Mouse (Mus musculus): Measurements from ENCODE around the gene 4930412O13Rik. TPM values are rescaled to one million over a fixed set of nuclear protein-coding genes. Genes with fewer than 3 reads are reported as not detected.

The 4930412O13Rik gene
- total RNA-seq (2022): not detected

- no peak for DNase-seq (ENCODE audit: low spot score in 2 of 2)
Measured at GRCm38 (mm10) chr2:9881051-9881591, at the start of gene 4930412O13Rik. Gene 4930412O13Rik, plus strand, starts transcription at chr2:9881252.

GRCm38 (mm10) chr2:9833712-9834111, 47.3 kb upstream of the 4930412O13Rik start:
- DNase-seq (ENCODE audit: low spot score in 2 of 2): no peak

GRCm38 (mm10) chr2:9835195-9835594, 45.9 kb upstream of the 4930412O13Rik start:
- DNase-seq (ENCODE audit: low spot score in 2 of 2): no peak

- DNase-seq (ENCODE audit: low spot score in 2 of 2): no peak
Measured at GRCm38 (mm10) chr2:9852851-9853576, 28.0 kb upstream of the 4930412O13Rik start.

- no peak for DNase-seq (ENCODE audit: low spot score in 2 of 2)
Measured at GRCm38 (mm10) chr2:9855861-9856260, 25.2 kb upstream of the 4930412O13Rik start.

GRCm38 (mm10) chr2:9860698-9861097, 20.4 kb upstream of the 4930412O13Rik start:
- no peak for DNase-seq (ENCODE audit: low spot score in 2 of 2)

- DNase-seq (ENCODE audit: low spot score in 2 of 2): no peak
Measured at GRCm38 (mm10) chr2:9867092-9867825, 13.8 kb upstream of the 4930412O13Rik start.

- no peak for DNase-seq (ENCODE audit: low spot score in 2 of 2)
Measured at GRCm38 (mm10) chr2:9871141-9871716, 9.8 kb upstream of the 4930412O13Rik start.

GRCm38 (mm10) chr2:9871798-9872197, 9.3 kb upstream of the 4930412O13Rik start:
- no peak for DNase-seq (ENCODE audit: low spot score in 2 of 2)

GRCm38 (mm10) chr2:9872682-9873081, 8.4 kb upstream of the 4930412O13Rik start:
- no peak for DNase-seq (ENCODE audit: low spot score in 2 of 2)

- no peak for DNase-seq (ENCODE audit: low spot score in 2 of 2)
Measured at GRCm38 (mm10) chr2:9873757-9874156, 7.3 kb upstream of the 4930412O13Rik start.

- no peak for DNase-seq (ENCODE audit: low spot score in 2 of 2)
Measured at GRCm38 (mm10) chr2:9874467-9875219, 6.4 kb upstream of the 4930412O13Rik start.

GRCm38 (mm10) chr2:9875220-9875619, 5.8 kb upstream of the 4930412O13Rik start:
- no peak for DNase-seq (ENCODE audit: low spot score in 2 of 2)

- no peak for DNase-seq (ENCODE audit: low spot score in 2 of 2)
Measured at GRCm38 (mm10) chr2:9875676-9876357, 5.2 kb upstream of the 4930412O13Rik start.

- DNase-seq (ENCODE audit: low spot score in 2 of 2): no peak
Measured at GRCm38 (mm10) chr2:9876621-9877325, 4.3 kb upstream of the 4930412O13Rik start.

- DNase-seq (ENCODE audit: low spot score in 2 of 2): no peak
Measured at GRCm38 (mm10) chr2:9877326-9877690, 3.7 kb upstream of the 4930412O13Rik start.

GRCm38 (mm10) chr2:9877966-9878563, 3.0 kb upstream of the 4930412O13Rik start:
- no peak for DNase-seq (ENCODE audit: low spot score in 2 of 2)

- DNase-seq (ENCODE audit: low spot score in 2 of 2): no peak
Measured at GRCm38 (mm10) chr2:9878564-9879081, 2.4 kb upstream of the 4930412O13Rik start.

- no peak for DNase-seq (ENCODE audit: low spot score in 2 of 2)
Measured at GRCm38 (mm10) chr2:9879092-9879491, 2.0 kb upstream of the 4930412O13Rik start.

All from layer of hippocampus, adult 8-10 months (tissue).